Mouse (Mus musculus) E14TG2a.4 (cell line): Measurements from ENCODE around the gene Gm47289.

ENCODE experiments used
- CTCF ChIP-seq: conservative IDR thresholded peaks from 2 replicates; pipeline ENCODE4 v1.5.1; 2014; ENCODE audit warnings: low read length
- NANOG ChIP-seq: IDR thresholded peaks from 2 replicates; pipeline ENCODE4 v1.6.1; 2014; ENCODE audit warnings: borderline replicate concordance, low read length, mixed read lengths

DNA sequence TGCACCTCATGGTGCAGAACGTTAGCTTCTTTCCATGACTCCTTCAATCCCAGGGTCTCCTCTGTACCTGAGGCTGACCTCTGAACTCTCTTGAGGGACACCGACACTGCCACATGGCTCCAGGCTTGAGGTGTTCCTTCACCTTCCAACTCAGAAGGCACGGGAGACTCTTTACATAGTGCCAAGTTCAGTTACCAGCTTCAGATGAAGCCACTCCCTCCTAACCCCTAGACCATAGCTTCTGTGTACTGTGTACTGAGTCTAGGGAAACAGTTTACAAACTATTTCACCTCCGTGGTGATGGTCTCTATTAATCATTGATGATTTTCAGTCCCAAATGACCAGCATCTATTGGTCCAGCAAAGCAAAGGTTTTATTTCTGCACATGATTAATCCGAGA lies 42.7 kb downstream of the Gm47289 start:
- TF ChIP-seq CTCF, result no peak
- no peak for TF ChIP-seq NANOG
